Mouse (Mus musculus): ENCODE results near the gene Git1.

- TF ChIP-seq POLR2A (IDR thresholded peaks at IDR 0.05; ENCODE audit: control insufficient read depth, low read depth, low read length) (no peak), CTCF (IDR thresholded peaks at IDR 0.05; ENCODE audit: control insufficient read depth, insufficient read depth, insufficient replicate concordance, low read depth, low read length) (no peak)
Measured at GRCm38 (mm10) chr11:77497341-77497756, 4.0 kb downstream of the Git1 start.
